Mouse (Mus musculus) stomach, embryonic 14.5 days (tissue): ENCODE measurements around the gene Wwox. TPM values are rescaled to one million over a fixed set of nuclear protein-coding genes. Genes with fewer than 3 reads are reported as not detected.

ENCODE experiments used
- ATAC-seq: fragments of 200-750 bp; cut with Nextera tagmentation; 2 replicates; pipeline ENCODE4 v1.8.0; 2017; ENCODE audit warnings: low read depth, moderate TSS enrichment; ENCODE audit not compliant: insufficient number of reproducible peaks, insufficient read depth, low FRiP score
- H3K27ac ChIP-seq: fragments of 300-500 bp; sonication (generic); 2 replicates; pipeline ENCODE4 v1.5.1; 2014; ENCODE audit warnings: mild to moderate bottlenecking, low read length, moderate library complexity, mixed read lengths
- H3K27me3 ChIP-seq: fragments of 300-500 bp; sonication (generic); 2 replicates; pipeline ENCODE4 v1.6.1; 2014; ENCODE audit warnings: low read length, control low read depth, mixed read lengths; ENCODE audit not compliant: control insufficient read depth, insufficient read depth
- H3K36me3 ChIP-seq: fragments of 300-500 bp; sonication (generic); 2 replicates; pipeline ENCODE4 v1.6.1; 2014; ENCODE audit warnings: mild to moderate bottlenecking, control low read depth, low read length, moderate library complexity, mixed read lengths; ENCODE audit not compliant: control insufficient read depth, insufficient read depth
- H3K4me1 ChIP-seq: fragments of 300-500 bp; sonication (generic); 2 replicates; pipeline ENCODE4 v1.6.1; 2014; ENCODE audit warnings: low read length, control low read depth, mixed read lengths; ENCODE audit not compliant: control insufficient read depth, insufficient read depth
- H3K4me2 ChIP-seq: fragments of 300-500 bp; sonication (generic); replicated peaks from 2 replicates; pipeline ENCODE4 v1.6.1; 2014; ENCODE audit warnings: low read depth, low read length, control low read depth
- H3K4me3 ChIP-seq: fragments of 300-500 bp; sonication (generic); 2 replicates; pipeline ENCODE4 v1.5.1; 2014; ENCODE audit warnings: low read depth, low read length, control low read depth
- H3K9ac ChIP-seq: fragments of 300-500 bp; sonication (generic); replicated peaks from 2 replicates; pipeline ENCODE4 v1.6.1; 2014; ENCODE audit warnings: low read depth, mild to moderate bottlenecking, control low read depth, low read length, moderate library complexity, mixed read lengths
- H3K9me3 ChIP-seq: fragments of 300-500 bp; sonication (generic); 2 replicates; pipeline ENCODE4 v1.6.1; 2016; ENCODE audit warnings: low read depth, low read length, control low read depth; ENCODE audit not compliant: control insufficient read depth
- WGBS: fragments of 180-500 bp; shearing (Covaris S2); extraction: QIAGEN DNeasy Blood & Tissue Kit; methylation state at CpG from one replicate; pipeline ENCODE4 v1.1.7; 2014; 5-methylcytosine and 5-hydroxymethylcytosine counted together
- polyA plus RNA-seq: library from polyadenylated mRNA; unstranded; fragments of >200 nt; fragmentation: Nextera tagmentation; extraction: Ambion mirVana; gene quantifications from 2 replicates; pipeline ENCODE4 v1.2.1, GENCODE M21; 2014

Wwox gene
- polyA plus RNA-seq, 1 experiment from 2014 or later: 15.4 TPM

GRCm38 (mm10) chr8:115222545-115222944 is 783.1 kb downstream of the Wwox start:
- no peak for ATAC-seq
- Histone ChIP-seq H3K4me2 (no peak overlapping the region), H3K9ac (no peak overlapping the region), H3K27ac (no peak overlapping the region), H3K4me3 (no peak overlapping the region), H3K27me3 (no peaks in the 10 kb centered on the region), H3K4me1 (no peaks in the 10 kb centered on the region), H3K36me3 (no peaks in the 10 kb centered on the region), H3K9me3 (no peaks in the 10 kb centered on the region)
- WGBS: 35% methylated on average over 13 of the region's 13 CpGs

- Histone ChIP-seq H3K36me3 (no peaks in the 10 kb centered on the region), H3K9ac (no peak overlapping the region), H3K4me1 (no peaks in the 10 kb centered on the region), H3K9me3 (no peaks in the 10 kb centered on the region), H3K4me3 (no peak overlapping the region), H3K4me2 (no peak overlapping the region), H3K27me3 (no peaks in the 10 kb centered on the region), H3K27ac (no peak overlapping the region)
- 74% methylated on average over 20 of the region's 20 CpGs for WGBS
- ATAC-seq: no peak
Measured at GRCm38 (mm10) chr8:115226781-115227583, 787.5 kb downstream of the Wwox start.

- Histone ChIP-seq H3K27ac (no peak overlapping the region), H3K4me2 (no peak overlapping the region), H3K27me3 (no peaks in the 10 kb centered on the region), H3K4me3 (no peak overlapping the region), H3K36me3 (no peaks in the 10 kb centered on the region), H3K4me1 (no peaks in the 10 kb centered on the region), H3K9me3 (no peaks in the 10 kb centered on the region), H3K9ac (no peak overlapping the region)
- ATAC-seq: no peak
- WGBS: 85% methylated on average over 11 of the region's 11 CpGs
Measured at GRCm38 (mm10) chr8:115228903-115229302, 789.4 kb downstream of the Wwox start.

GRCm38 (mm10) chr8:115234068-115234467 is 794.6 kb downstream of the Wwox start:
- Histone ChIP-seq H3K4me2 (no peak overlapping the region), H3K27ac (no peak overlapping the region), H3K36me3 (no peaks in the 10 kb centered on the region), H3K4me1 (no peaks in the 10 kb centered on the region), H3K4me3 (no peak overlapping the region), H3K27me3 (no peaks in the 10 kb centered on the region), H3K9me3 (no peaks in the 10 kb centered on the region), H3K9ac (no peak overlapping the region)
- ATAC-seq: no peak
- WGBS: 76% methylated on average over 6 of the region's 6 CpGs

GRCm38 (mm10) chr8:115237596-115237995 is 798.1 kb downstream of the Wwox start:
- no peak overlapping the region for H3K27ac ChIP-seq
- WGBS: 60% methylated on average over 9 of the region's 9 CpGs

GRCm38 (mm10) chr8:115243465-115244027 is 804.1 kb downstream of the Wwox start:
- no peak for ATAC-seq
- Histone ChIP-seq H3K27ac (no peak overlapping the region), H3K36me3 (no peaks in the 10 kb centered on the region), H3K4me3 (no peak overlapping the region), H3K4me1 (no peaks in the 10 kb centered on the region), H3K4me2 (no peak overlapping the region), H3K9me3 (no peaks in the 10 kb centered on the region), H3K27me3 (no peaks in the 10 kb centered on the region), H3K9ac (no peak overlapping the region)
- 82% methylated on average over 9 of the region's 9 CpGs for WGBS

More at GRCm38 (mm10) chr8:115237596-115237995, 798.1 kb downstream of the Wwox start:
- Histone ChIP-seq H3K27me3 (no peaks in the 10 kb centered on the region), H3K36me3 (no peaks in the 10 kb centered on the region), H3K4me2 (no peak overlapping the region), H3K4me3 (no peak overlapping the region), H3K4me1 (no peaks in the 10 kb centered on the region), H3K9ac (no peak overlapping the region), H3K9me3 (no peaks in the 10 kb centered on the region)
- no peak for ATAC-seq

- no peaks in the 10 kb centered on the region for H3K36me3 ChIP-seq
- H3K27me3 ChIP-seq: no peaks in the 10 kb centered on the region
- no peak overlapping the region for H3K9ac ChIP-seq
- no peak for ATAC-seq
- no peaks in the 10 kb centered on the region for H3K9me3 ChIP-seq
- no peak overlapping the region for H3K4me3 ChIP-seq
- no peaks in the 10 kb centered on the region for H3K4me1 ChIP-seq
- H3K4me2 ChIP-seq: peak overlapping the region; percentile 36
- no peak overlapping the region for H3K27ac ChIP-seq
- 32% methylated on average over 22 of the region's 22 CpGs for WGBS
Measured at GRCm38 (mm10) chr8:115249688-115250366, 810.4 kb downstream of the Wwox start.

- Histone ChIP-seq H3K27ac (no peak overlapping the region), H3K27me3 (no peaks in the 10 kb centered on the region), H3K4me3 (no peak overlapping the region), H3K4me1 (0 out of 2 replicates have a peak, but pooled peaks cover 4% of the 10 kb centered on the region), H3K4me2 (no peak overlapping the region), H3K9me3 (no peaks in the 10 kb centered on the region), H3K36me3 (no peaks in the 10 kb centered on the region), H3K9ac (no peak overlapping the region)
- ATAC-seq: no peak
- 44% methylated on average over 13 of the region's 13 CpGs for WGBS
Measured at GRCm38 (mm10) chr8:115255550-115255949, 816.1 kb downstream of the Wwox start.
